Mouse (Mus musculus): ENCODE measurements at regions not wholly inside any gene's neighbourhood (a gene's known extent, or its start where the extent isn't known, plus 50 kb on each side); places are given as distances from the start of the nearest gene placed in this dataset.

- TF ChIP-seq POU5F1 (IDR thresholded peaks at IDR 0.05; ENCODE audit: borderline replicate concordance, low read length) = no peak
- no peak for TF ChIP-seq NANOG (IDR thresholded peaks at IDR 0.05; ENCODE audit: borderline replicate concordance, low read length)
- no peak for TF ChIP-seq CTCF (conservative IDR thresholded peaks at IDR 0.05; ENCODE audit: low read length)
- Histone ChIP-seq H3K27me3 (ENCODE audit: insufficient read depth, low read length) (no peaks in the 10 kb centered on the region), H3K4me1 (replicated peaks; ENCODE audit: low read depth, low read length) (no peaks in the 10 kb centered on the region), H3K4me3 (replicated peaks; ENCODE audit: low read length) (no peak overlapping the region), H3K9me3 (ENCODE audit: low read length) (no peaks in the 10 kb centered on the region), H3K36me3 (ENCODE audit: insufficient read depth, low read length) (no peaks in the 10 kb centered on the region)
These were observed 75.5 kb upstream of the Adamts5 start for GRCm38 (mm10) chr16:85977102-85977501.

- no peaks in the 10 kb centered on the region for H3K36me3 ChIP-seq (ENCODE audit: insufficient read depth, low read length)
- TF ChIP-seq NANOG (IDR thresholded peaks at IDR 0.05; ENCODE audit: borderline replicate concordance, low read length) = no peak
- TF ChIP-seq CTCF (conservative IDR thresholded peaks at IDR 0.05; ENCODE audit: low read length) = no peak
- TF ChIP-seq POU5F1 (IDR thresholded peaks at IDR 0.05; ENCODE audit: borderline replicate concordance, low read length) = no peak
- no peaks in the 10 kb centered on the region for H3K4me1 ChIP-seq (replicated peaks; ENCODE audit: low read depth, low read length)
- no peaks in the 10 kb centered on the region for H3K27me3 ChIP-seq (ENCODE audit: insufficient read depth, low read length)
- H3K4me3 ChIP-seq (replicated peaks; ENCODE audit: low read length) = no peak overlapping the region
- peaks cover 5% of the 10 kb centered on the region; the same call in 1 of the 2 replicates for H3K9me3 ChIP-seq (ENCODE audit: low read length)
These were observed 65.3 kb upstream of the Adamts5 start for GRCm38 (mm10) chr16:85966892-85967444.

GRCm38 (mm10) chr16:85966251-85966650, 64.6 kb upstream of the Adamts5 start:
- Histone ChIP-seq H3K27me3 (ENCODE audit: insufficient read depth, low read length) (no peaks in the 10 kb centered on the region), H3K9me3 (ENCODE audit: low read length) (peaks cover 5% of the 10 kb centered on the region; the same call in 1 of the 2 replicates), H3K36me3 (ENCODE audit: insufficient read depth, low read length) (no peaks in the 10 kb centered on the region), H3K4me1 (replicated peaks; ENCODE audit: low read depth, low read length) (no peaks in the 10 kb centered on the region), H3K4me3 (replicated peaks; ENCODE audit: low read length) (no peak overlapping the region)
- TF ChIP-seq CTCF (conservative IDR thresholded peaks at IDR 0.05; ENCODE audit: low read length) = no peak
- no peak for TF ChIP-seq NANOG (IDR thresholded peaks at IDR 0.05; ENCODE audit: borderline replicate concordance, low read length)
- TF ChIP-seq POU5F1 (IDR thresholded peaks at IDR 0.05; ENCODE audit: borderline replicate concordance, low read length) = no peak

- Histone ChIP-seq H3K4me1 (replicated peaks; ENCODE audit: low read depth, low read length) (no peaks in the 10 kb centered on the region), H3K4me3 (replicated peaks; ENCODE audit: low read length) (no peak overlapping the region), H3K9me3 (ENCODE audit: low read length) (peaks cover 5% of the 10 kb centered on the region; the same call in 1 of the 2 replicates), H3K36me3 (ENCODE audit: insufficient read depth, low read length) (no peaks in the 10 kb centered on the region), H3K27me3 (ENCODE audit: insufficient read depth, low read length) (no peaks in the 10 kb centered on the region)
- TF ChIP-seq NANOG (IDR thresholded peaks at IDR 0.05; ENCODE audit: borderline replicate concordance, low read length) = no peak
- no peak for TF ChIP-seq POU5F1 (IDR thresholded peaks at IDR 0.05; ENCODE audit: borderline replicate concordance, low read length)
- no peak for TF ChIP-seq CTCF (conservative IDR thresholded peaks at IDR 0.05; ENCODE audit: low read length)
These were observed 63.0 kb upstream of the Adamts5 start for GRCm38 (mm10) chr16:85964352-85965210.

GRCm38 (mm10) chr16:85956006-85956562, 54.5 kb upstream of the Adamts5 start:
- Histone ChIP-seq H3K27me3 (ENCODE audit: insufficient read depth, low read length) (no peaks in the 10 kb centered on the region), H3K4me3 (replicated peaks; ENCODE audit: low read length) (no peak overlapping the region), H3K36me3 (ENCODE audit: insufficient read depth, low read length) (no peaks in the 10 kb centered on the region), H3K9me3 (ENCODE audit: low read length) (no peaks in the 10 kb centered on the region), H3K4me1 (replicated peaks; ENCODE audit: low read depth, low read length) (no peaks in the 10 kb centered on the region)
- TF ChIP-seq CTCF (conservative IDR thresholded peaks at IDR 0.05; ENCODE audit: low read length) = no peak
- TF ChIP-seq POU5F1 (IDR thresholded peaks at IDR 0.05; ENCODE audit: borderline replicate concordance, low read length) = no peak
- TF ChIP-seq NANOG (IDR thresholded peaks at IDR 0.05; ENCODE audit: borderline replicate concordance, low read length) = no peak

GRCm38 (mm10) chr16:85951628-85952027, 50.0 kb upstream of the Adamts5 start:
- H3K9me3 ChIP-seq (ENCODE audit: low read length) = no peaks in the 10 kb centered on the region
- no peaks in the 10 kb centered on the region for H3K36me3 ChIP-seq (ENCODE audit: insufficient read depth, low read length)
- TF ChIP-seq CTCF (conservative IDR thresholded peaks at IDR 0.05; ENCODE audit: low read length) (no peak), POU5F1 (IDR thresholded peaks at IDR 0.05; ENCODE audit: borderline replicate concordance, low read length) (no peak), NANOG (IDR thresholded peaks at IDR 0.05; ENCODE audit: borderline replicate concordance, low read length) (no peak)
- H3K4me3 ChIP-seq (replicated peaks; ENCODE audit: low read length) = no peak overlapping the region
- H3K4me1 ChIP-seq (replicated peaks; ENCODE audit: low read depth, low read length) = no peaks in the 10 kb centered on the region
- H3K27me3 ChIP-seq (ENCODE audit: insufficient read depth, low read length) = no peaks in the 10 kb centered on the region

Data from E14TG2a.4 (cell line).